Mouse (Mus musculus) liver, adult (tissue): ENCODE measurements at regions not wholly inside any gene's neighbourhood (a gene's known extent, or its start where the extent isn't known, plus 50 kb on each side); places are given as distances from the start of the nearest gene placed in this dataset.

Source experiments
- GATA4 ChIP-seq: IDR thresholded peaks from 2 replicates; pipeline ENCODE4 v1.6.1; 2014; ENCODE audit warnings: mild to moderate bottlenecking, low read length; ENCODE audit not compliant: insufficient replicate concordance

- TF ChIP-seq GATA4 = no peak
Observed at GRCm38 (mm10) chr10:111558675-111559340, 52.7 kb downstream of the Phlda1 start.

- TF ChIP-seq GATA4 = no peak
Observed at GRCm38 (mm10) chr10:111559341-111560246, 53.5 kb downstream of the Phlda1 start.

- no peak for TF ChIP-seq GATA4
Observed at GRCm38 (mm10) chr10:111562628-111563027, 56.5 kb downstream of the Phlda1 start.

GRCm38 (mm10) chr10:111566873-111567381 is 60.8 kb downstream of the Phlda1 start:
- no peak for TF ChIP-seq GATA4

GRCm38 (mm10) chr10:111570501-111571258 is 64.6 kb downstream of the Phlda1 start:
- TF ChIP-seq GATA4 = no peak

GRCm38 (mm10) chr10:111574231-111574630 is 68.1 kb downstream of the Phlda1 start:
- no peak for TF ChIP-seq GATA4

- no peak for TF ChIP-seq GATA4
Observed at GRCm38 (mm10) chr10:111574812-111575211, 68.7 kb downstream of the Phlda1 start.

- TF ChIP-seq GATA4 = no peak
Observed at GRCm38 (mm10) chr10:111575256-111575655, 69.2 kb downstream of the Phlda1 start.

GRCm38 (mm10) chr10:111575926-111576325 is 69.8 kb downstream of the Phlda1 start:
- peak; percentile 88 for TF ChIP-seq GATA4

- TF ChIP-seq GATA4 = no peak
Observed at GRCm38 (mm10) chr10:111576395-111577069, 70.4 kb downstream of the Phlda1 start.

- TF ChIP-seq GATA4 = peak; percentile 41; the same call in 1 of the 2 replicates
Observed at GRCm38 (mm10) chr10:111578536-111578935, 72.5 kb downstream of the Phlda1 start.

GRCm38 (mm10) chr10:111579481-111579880 is 73.4 kb downstream of the Phlda1 start:
- TF ChIP-seq GATA4 = no peak

- peak; percentile 90 for TF ChIP-seq GATA4
Observed at GRCm38 (mm10) chr10:111580401-111581100, 74.5 kb downstream of the Phlda1 start.

- TF ChIP-seq GATA4 = no peak
Observed at GRCm38 (mm10) chr10:111581847-111582246, 75.8 kb downstream of the Phlda1 start.
